Mouse (Mus musculus) heart, adult 2 months (tissue): ENCODE data around the gene Slc12a8.

Source experiments
- CTCF ChIP-seq: fragments of 200-600 bp; IDR thresholded peaks from 2 replicates; pipeline ENCODE4 v1.8.1; 2022; ENCODE audit warnings: antibody characterized with exemption, mild to moderate bottlenecking, moderate library complexity
- EP300 ChIP-seq: fragments of 200-500 bp; IDR thresholded peaks from 2 replicates; pipeline ENCODE4 v1.6.1; 2011; ENCODE audit warnings: low read depth, low read length, control low read depth; ENCODE audit not compliant: insufficient read depth

- no peak for TF ChIP-seq CTCF
- 0 out of 2 replicates have a peak, but pooled peaks have one; percentile 9 for TF ChIP-seq EP300
Measured at GRCm38 (mm10) chr16:33562874-33563537, 45.9 kb downstream of the Slc12a8 start.
